Mouse (Mus musculus): ENCODE data around the gene Optc.

The Optc gene

GRCm38 (mm10) chr1:133907949-133908658 is at the start of gene Optc:
Gene Optc, minus strand, starts transcription at chr1:133907999.
- DNase-seq (ENCODE audit: extremely low spot score), result peak; percentile 56

GRCm38 (mm10) chr1:133954009-133954408 is 46.2 kb upstream of the Optc start:
- DNase-seq (ENCODE audit: extremely low spot score), result no peak

- DNase-seq (ENCODE audit: extremely low spot score), result no peak
Observed at GRCm38 (mm10) chr1:133953261-133953742, 45.5 kb upstream of the Optc start.

- no peak for DNase-seq (ENCODE audit: extremely low spot score)
Observed at GRCm38 (mm10) chr1:133951598-133951997, 43.8 kb upstream of the Optc start.

- DNase-seq (ENCODE audit: extremely low spot score), result no peak
Observed at GRCm38 (mm10) chr1:133950061-133950782, 42.4 kb upstream of the Optc start.

GRCm38 (mm10) chr1:133945106-133945505 is 37.3 kb upstream of the Optc start:
- no peak for DNase-seq (ENCODE audit: extremely low spot score)

GRCm38 (mm10) chr1:133941904-133942303 is 34.1 kb upstream of the Optc start:
- no peak for DNase-seq (ENCODE audit: extremely low spot score)

- no peak for DNase-seq (ENCODE audit: extremely low spot score)
Observed at GRCm38 (mm10) chr1:133941158-133941860, 33.5 kb upstream of the Optc start.

- no peak for DNase-seq (ENCODE audit: extremely low spot score)
Observed at GRCm38 (mm10) chr1:133940481-133941092, 32.8 kb upstream of the Optc start.

- DNase-seq (ENCODE audit: extremely low spot score), result no peak
Observed at GRCm38 (mm10) chr1:133939708-133940107, 31.9 kb upstream of the Optc start.

- DNase-seq (ENCODE audit: extremely low spot score), result no peak
Observed at GRCm38 (mm10) chr1:133936169-133936568, 28.4 kb upstream of the Optc start.

- no peak for DNase-seq (ENCODE audit: extremely low spot score)
Observed at GRCm38 (mm10) chr1:133934354-133934963, 26.7 kb upstream of the Optc start.

- DNase-seq (ENCODE audit: extremely low spot score), result no peak
Observed at GRCm38 (mm10) chr1:133933301-133934195, 25.7 kb upstream of the Optc start.

- DNase-seq (ENCODE audit: extremely low spot score), result no peak
Observed at GRCm38 (mm10) chr1:133929980-133930379, 22.2 kb upstream of the Optc start.

- no peak for DNase-seq (ENCODE audit: extremely low spot score)
Observed at GRCm38 (mm10) chr1:133925223-133925622, 17.4 kb upstream of the Optc start.

GRCm38 (mm10) chr1:133924141-133924875 is 16.5 kb upstream of the Optc start:
- DNase-seq (ENCODE audit: extremely low spot score), result peak; percentile 39

GRCm38 (mm10) chr1:133923071-133923470 is 15.3 kb upstream of the Optc start:
- no peak for DNase-seq (ENCODE audit: extremely low spot score)

GRCm38 (mm10) chr1:133921304-133921751 is 13.5 kb upstream of the Optc start, which contains the start of gene Prelp:
Gene Prelp, minus strand, starts transcription at chr1:133921414.
- DNase-seq (ENCODE audit: extremely low spot score), result no peak

- no peak for DNase-seq (ENCODE audit: extremely low spot score)
Observed at GRCm38 (mm10) chr1:133920876-133921275, 13.1 kb upstream of the Optc start.

GRCm38 (mm10) chr1:133920401-133920800 is 12.6 kb upstream of the Optc start:
- no peak for DNase-seq (ENCODE audit: extremely low spot score)

Data from embryo, embryonic 9.5 days (tissue).